Mouse (Mus musculus): ENCODE results near the gene Wdr24.

Gene Wdr24

GRCm38 (mm10) chr17:25823452-25823851, at the start of gene Wdr24:
Wdr24 (plus strand) TSS chr17:25823627.
- TF ChIP-seq POU5F1 (IDR thresholded peaks at IDR 0.05; ENCODE audit: borderline replicate concordance, low read length) (no peak), CTCF (conservative IDR thresholded peaks at IDR 0.05; ENCODE audit: low read length) (no peak), NANOG (IDR thresholded peaks at IDR 0.05; ENCODE audit: borderline replicate concordance, low read length) (no peak)
- peaks cover 37% of the 10 kb centered on the region for H3K36me3 ChIP-seq (ENCODE audit: insufficient read depth, low read length)
- H3K9me3 ChIP-seq (ENCODE audit: low read length): no peaks in the 10 kb centered on the region
- peaks cover 70% of the 10 kb centered on the region for H3K4me1 ChIP-seq (replicated peaks; ENCODE audit: low read depth, low read length)
- peak within 1 kb of the TSS; percentile 93 for H3K4me3 ChIP-seq (replicated peaks; ENCODE audit: low read length)
- H3K27me3 ChIP-seq (ENCODE audit: insufficient read depth, low read length): peaks cover 9% of the 10 kb centered on the region

GRCm38 (mm10) chr17:25775318-25776062, 47.9 kb upstream of the Wdr24 start:
- Histone ChIP-seq H3K36me3 (ENCODE audit: insufficient read depth, low read length) (peaks cover 49% of the 10 kb centered on the region), H3K9me3 (ENCODE audit: low read length) (no peaks in the 10 kb centered on the region), H3K4me3 (replicated peaks; ENCODE audit: low read length) (no peak overlapping the region), H3K27me3 (ENCODE audit: insufficient read depth, low read length) (no peaks in the 10 kb centered on the region), H3K4me1 (replicated peaks; ENCODE audit: low read depth, low read length) (peaks cover 47% of the 10 kb centered on the region)
- TF ChIP-seq CTCF (conservative IDR thresholded peaks at IDR 0.05; ENCODE audit: low read length) (no peak), POU5F1 (IDR thresholded peaks at IDR 0.05; ENCODE audit: borderline replicate concordance, low read length) (no peak), NANOG (IDR thresholded peaks at IDR 0.05; ENCODE audit: borderline replicate concordance, low read length) (no peak)

GRCm38 (mm10) chr17:25777948-25778347, 45.5 kb upstream of the Wdr24 start:
- peaks cover 73% of the 10 kb centered on the region for H3K36me3 ChIP-seq (ENCODE audit: insufficient read depth, low read length)
- TF ChIP-seq CTCF (conservative IDR thresholded peaks at IDR 0.05; ENCODE audit: low read length): no peak
- TF ChIP-seq NANOG (IDR thresholded peaks at IDR 0.05; ENCODE audit: borderline replicate concordance, low read length): no peak
- no peak for TF ChIP-seq POU5F1 (IDR thresholded peaks at IDR 0.05; ENCODE audit: borderline replicate concordance, low read length)
- no peaks in the 10 kb centered on the region for H3K27me3 ChIP-seq (ENCODE audit: insufficient read depth, low read length)
- H3K9me3 ChIP-seq (ENCODE audit: low read length): no peaks in the 10 kb centered on the region
- H3K4me1 ChIP-seq (replicated peaks; ENCODE audit: low read depth, low read length): peaks cover 48% of the 10 kb centered on the region
- no peak overlapping the region for H3K4me3 ChIP-seq (replicated peaks; ENCODE audit: low read length)

- H3K4me1 ChIP-seq (replicated peaks; ENCODE audit: low read depth, low read length): peaks cover 39% of the 10 kb centered on the region
- H3K4me3 ChIP-seq (replicated peaks; ENCODE audit: low read length): no peak overlapping the region
- H3K27me3 ChIP-seq (ENCODE audit: insufficient read depth, low read length): no peaks in the 10 kb centered on the region
- no peaks in the 10 kb centered on the region for H3K9me3 ChIP-seq (ENCODE audit: low read length)
- peaks cover 79% of the 10 kb centered on the region for H3K36me3 ChIP-seq (ENCODE audit: insufficient read depth, low read length)
- TF ChIP-seq NANOG (IDR thresholded peaks at IDR 0.05; ENCODE audit: borderline replicate concordance, low read length): no peak
These were observed 42.1 kb upstream of the Wdr24 start for GRCm38 (mm10) chr17:25781339-25781738.

- no peak overlapping the region for H3K4me3 ChIP-seq (replicated peaks; ENCODE audit: low read length)
- peaks cover 29% of the 10 kb centered on the region for H3K4me1 ChIP-seq (replicated peaks; ENCODE audit: low read depth, low read length)
- H3K27me3 ChIP-seq (ENCODE audit: insufficient read depth, low read length): no peaks in the 10 kb centered on the region
- H3K36me3 ChIP-seq (ENCODE audit: insufficient read depth, low read length): peaks cover 74% of the 10 kb centered on the region
- no peaks in the 10 kb centered on the region for H3K9me3 ChIP-seq (ENCODE audit: low read length)
- no peak for TF ChIP-seq CTCF (conservative IDR thresholded peaks at IDR 0.05; ENCODE audit: low read length)
- TF ChIP-seq NANOG (IDR thresholded peaks at IDR 0.05; ENCODE audit: borderline replicate concordance, low read length): no peak
- no peak for TF ChIP-seq POU5F1 (IDR thresholded peaks at IDR 0.05; ENCODE audit: borderline replicate concordance, low read length)
These were observed 40.3 kb upstream of the Wdr24 start for GRCm38 (mm10) chr17:25783086-25783485.

GRCm38 (mm10) chr17:25783861-25784574, 39.4 kb upstream of the Wdr24 start:
- TF ChIP-seq POU5F1 (IDR thresholded peaks at IDR 0.05; ENCODE audit: borderline replicate concordance, low read length) (no peak), CTCF (conservative IDR thresholded peaks at IDR 0.05; ENCODE audit: low read length) (no peak), NANOG (IDR thresholded peaks at IDR 0.05; ENCODE audit: borderline replicate concordance, low read length) (no peak)
- Histone ChIP-seq H3K4me1 (replicated peaks; ENCODE audit: low read depth, low read length) (peaks cover 35% of the 10 kb centered on the region), H3K36me3 (ENCODE audit: insufficient read depth, low read length) (peaks cover 71% of the 10 kb centered on the region), H3K27me3 (ENCODE audit: insufficient read depth, low read length) (no peaks in the 10 kb centered on the region), H3K4me3 (replicated peaks; ENCODE audit: low read length) (peak overlapping the region; percentile 88; the same call in 1 of the 2 replicates), H3K9me3 (ENCODE audit: low read length) (no peaks in the 10 kb centered on the region)

GRCm38 (mm10) chr17:25785281-25785745, 38.1 kb upstream of the Wdr24 start, which contains the start of gene Haghl:
Haghl (minus strand) TSS chr17:25785673.
- Histone ChIP-seq H3K27me3 (ENCODE audit: insufficient read depth, low read length) (no peaks in the 10 kb centered on the region), H3K36me3 (ENCODE audit: insufficient read depth, low read length) (peaks cover 69% of the 10 kb centered on the region), H3K4me1 (replicated peaks; ENCODE audit: low read depth, low read length) (peaks cover 34% of the 10 kb centered on the region), H3K9me3 (ENCODE audit: low read length) (no peaks in the 10 kb centered on the region), H3K4me3 (replicated peaks; ENCODE audit: low read length) (peak within 1 kb of the TSS; percentile 88)
- TF ChIP-seq CTCF (conservative IDR thresholded peaks at IDR 0.05; ENCODE audit: low read length): no peak
- no peak for TF ChIP-seq NANOG (IDR thresholded peaks at IDR 0.05; ENCODE audit: borderline replicate concordance, low read length)
- no peak for TF ChIP-seq POU5F1 (IDR thresholded peaks at IDR 0.05; ENCODE audit: borderline replicate concordance, low read length)

GRCm38 (mm10) chr17:25786280-25786679, 37.1 kb upstream of the Wdr24 start, which contains the start of gene Ccdc78:
Ccdc78 (plus strand) TSS chr17:25786580.
- Histone ChIP-seq H3K4me1 (replicated peaks; ENCODE audit: low read depth, low read length) (peaks cover 34% of the 10 kb centered on the region), H3K4me3 (replicated peaks; ENCODE audit: low read length) (peak within 1 kb of the TSS; percentile 88), H3K27me3 (ENCODE audit: insufficient read depth, low read length) (no peaks in the 10 kb centered on the region), H3K36me3 (ENCODE audit: insufficient read depth, low read length) (peaks cover 64% of the 10 kb centered on the region), H3K9me3 (ENCODE audit: low read length) (no peaks in the 10 kb centered on the region)
- no peak for TF ChIP-seq POU5F1 (IDR thresholded peaks at IDR 0.05; ENCODE audit: borderline replicate concordance, low read length)
- no peak for TF ChIP-seq CTCF (conservative IDR thresholded peaks at IDR 0.05; ENCODE audit: low read length)
- TF ChIP-seq NANOG (IDR thresholded peaks at IDR 0.05; ENCODE audit: borderline replicate concordance, low read length): no peak

Measured in E14TG2a.4 (cell line).